Mouse (Mus musculus) splenic B cell, adult 2 months (primary cell): ENCODE measurements around the gene Asphd2.

Experiments
- DNase-seq: peaks from one replicate; pipeline ENCODE4 v3.0.0-alpha.2; 2011; ENCODE audit warnings: low read depth, low spot score
- H3K27me3 ChIP-seq: 2 replicates; pipeline ENCODE4 v1.6.1; 2012; ENCODE audit warnings: mild to moderate bottlenecking, low read length, moderate library complexity, mixed read lengths; ENCODE audit not compliant: control insufficient read depth, poor library complexity, insufficient read depth, severe bottlenecking
- H3K36me3 ChIP-seq: 2 replicates; pipeline ENCODE4 v1.6.1; 2012; ENCODE audit warnings: mild to moderate bottlenecking, low read length, moderate library complexity, mixed read lengths; ENCODE audit not compliant: control insufficient read depth, poor library complexity, insufficient read depth, severe bottlenecking

Asphd2 gene

DNA sequence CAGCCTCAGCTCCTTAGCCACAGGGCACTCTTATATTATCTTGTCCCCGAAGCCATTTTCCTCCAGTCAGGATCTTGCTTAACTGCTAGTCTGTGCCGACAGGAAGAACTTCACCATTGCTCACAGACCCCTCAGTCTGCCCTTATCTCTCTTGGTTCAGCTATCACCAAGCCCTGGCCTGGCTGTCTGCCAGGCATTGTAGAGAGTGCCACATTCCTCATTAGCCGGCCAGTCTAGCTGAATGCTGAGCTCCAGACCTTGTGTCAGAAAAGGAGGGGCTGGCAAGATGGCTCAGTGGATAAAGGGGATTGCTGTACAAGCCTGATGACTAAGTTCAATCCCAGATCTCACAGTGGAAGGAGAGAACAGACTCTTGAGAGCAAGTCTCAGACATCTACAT lies 11.4 kb upstream of the Asphd2 start:
- no peak for DNase-seq
- Histone ChIP-seq H3K27me3 (no peaks in the 10 kb centered on the region), H3K36me3 (no peaks in the 10 kb centered on the region)

DNA sequence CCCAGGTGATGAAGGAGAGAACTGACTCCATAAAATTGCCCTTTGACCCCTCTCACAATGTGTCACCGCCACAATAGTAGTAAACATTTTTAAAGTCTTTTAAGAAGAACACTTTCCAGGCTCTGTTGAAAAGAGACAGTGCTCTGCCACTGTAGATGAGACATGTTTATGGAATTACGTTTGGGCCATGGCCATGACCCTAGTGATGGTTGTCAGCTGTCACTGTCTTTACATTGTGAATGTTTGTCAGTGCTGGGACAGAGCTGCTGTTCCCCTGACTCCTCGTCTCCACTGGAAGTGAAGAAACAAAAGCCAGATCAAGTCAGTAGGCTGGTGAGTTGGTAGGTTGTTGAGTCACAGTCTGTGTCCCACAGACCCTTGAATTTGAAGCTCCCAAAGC lies 7.8 kb upstream of the Asphd2 start:
- Histone ChIP-seq H3K27me3 (no peaks in the 10 kb centered on the region), H3K36me3 (no peaks in the 10 kb centered on the region)
- DNase-seq: no peak

DNA sequence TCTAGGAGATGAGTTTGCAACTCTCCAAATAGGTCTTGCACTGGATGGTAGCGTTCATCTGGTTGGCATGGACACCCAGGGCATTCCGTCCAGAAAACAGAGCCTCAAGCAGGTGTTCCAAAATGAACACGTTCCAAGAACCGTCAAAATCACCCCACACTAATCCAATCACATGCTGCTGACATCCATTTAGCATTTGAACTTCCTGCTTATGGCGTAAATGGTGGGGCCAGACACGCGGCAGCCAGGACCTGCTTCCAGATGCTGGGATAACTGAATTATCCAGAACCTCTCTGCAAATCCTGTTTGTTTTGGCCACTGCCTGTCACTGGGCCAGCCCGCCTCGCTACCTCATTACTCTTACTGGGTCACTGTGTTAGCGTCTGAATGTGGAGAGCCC lies 4.6 kb upstream of the Asphd2 start:
- no peak for DNase-seq

DNA sequence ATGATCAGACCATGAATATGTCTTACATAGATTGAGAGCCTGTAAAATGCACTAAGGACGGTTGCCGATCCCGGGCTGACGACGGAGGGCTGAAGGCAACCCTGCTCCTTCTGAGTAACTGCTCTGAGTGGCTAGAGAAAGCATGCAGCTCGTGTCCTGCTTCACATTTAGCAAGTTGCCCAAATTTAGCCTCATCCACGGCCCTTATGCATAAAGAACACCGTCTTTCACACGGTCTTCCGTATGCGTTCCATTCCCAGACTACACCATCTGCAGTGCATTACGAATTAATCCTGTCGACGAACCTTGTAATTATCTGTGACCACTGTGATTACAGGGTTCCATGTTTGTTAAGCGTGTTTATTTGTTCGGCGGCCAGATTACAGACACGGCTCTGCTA lies 1.4 kb upstream of the Asphd2 start:
- Histone ChIP-seq H3K27me3 (no peaks in the 10 kb centered on the region), H3K36me3 (no peaks in the 10 kb centered on the region)
- DNase-seq: no peak

More for the DNA sequence above, 4.6 kb upstream of the Asphd2 start:
- H3K36me3 ChIP-seq: no peaks in the 10 kb centered on the region
- no peaks in the 10 kb centered on the region for H3K27me3 ChIP-seq

DNA sequence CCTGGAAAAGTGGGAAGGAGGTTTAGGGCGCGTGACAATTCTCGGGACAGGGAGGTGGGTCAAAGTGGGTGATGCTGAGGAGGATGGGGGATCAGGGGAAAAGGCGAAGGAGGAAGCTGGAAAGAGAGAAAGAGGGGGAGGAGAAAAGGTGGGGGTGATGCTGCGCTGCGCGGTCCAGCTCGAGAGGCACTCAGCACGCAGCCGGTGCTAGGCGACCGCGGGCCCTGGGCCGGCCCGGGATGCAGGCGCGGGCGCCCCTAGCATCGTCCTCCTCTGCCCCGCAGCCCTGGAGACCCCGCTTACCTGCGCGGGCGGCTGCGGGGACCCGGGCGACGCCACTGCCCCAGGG lies 277 bp downstream of the Asphd2 start:
- no peaks in the 10 kb centered on the region for H3K27me3 ChIP-seq
- no peaks in the 10 kb centered on the region for H3K36me3 ChIP-seq
- DNase-seq: no peak

DNA sequence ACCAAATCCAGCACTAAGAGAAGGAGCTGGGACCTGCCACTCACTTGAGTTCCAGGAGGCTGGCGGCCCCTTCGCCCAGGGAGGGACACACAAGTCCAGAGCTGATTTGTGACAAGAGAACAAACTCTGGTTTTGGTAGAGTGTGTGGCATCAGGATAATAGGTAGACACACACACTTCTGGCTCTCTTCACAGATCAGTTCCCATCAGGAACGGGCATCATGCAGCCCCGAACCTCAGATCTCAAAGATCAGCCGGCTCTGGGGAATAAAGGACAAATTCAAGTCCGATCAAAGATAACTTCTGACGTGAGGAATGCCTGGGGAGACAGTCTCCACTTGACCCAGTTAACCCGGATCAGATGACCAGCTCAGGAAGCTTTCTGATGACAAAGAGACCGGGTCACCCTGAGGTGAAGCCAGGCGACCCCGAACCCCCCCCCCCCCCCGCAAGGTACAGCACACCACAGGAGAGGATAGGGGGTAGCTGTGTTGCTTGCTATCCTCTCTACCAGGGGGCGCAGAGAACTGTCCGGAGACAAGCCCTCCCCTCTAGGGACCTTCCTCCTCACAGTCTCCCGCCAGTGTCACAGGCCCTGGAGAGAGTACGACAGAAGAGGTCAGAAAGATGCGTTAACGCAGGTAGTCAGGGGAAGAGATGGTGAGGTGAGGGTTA lies 788 bp downstream of the Asphd2 start:
- no peaks in the 10 kb centered on the region for H3K36me3 ChIP-seq
- H3K27me3 ChIP-seq: no peaks in the 10 kb centered on the region
- DNase-seq: no peak

DNA sequence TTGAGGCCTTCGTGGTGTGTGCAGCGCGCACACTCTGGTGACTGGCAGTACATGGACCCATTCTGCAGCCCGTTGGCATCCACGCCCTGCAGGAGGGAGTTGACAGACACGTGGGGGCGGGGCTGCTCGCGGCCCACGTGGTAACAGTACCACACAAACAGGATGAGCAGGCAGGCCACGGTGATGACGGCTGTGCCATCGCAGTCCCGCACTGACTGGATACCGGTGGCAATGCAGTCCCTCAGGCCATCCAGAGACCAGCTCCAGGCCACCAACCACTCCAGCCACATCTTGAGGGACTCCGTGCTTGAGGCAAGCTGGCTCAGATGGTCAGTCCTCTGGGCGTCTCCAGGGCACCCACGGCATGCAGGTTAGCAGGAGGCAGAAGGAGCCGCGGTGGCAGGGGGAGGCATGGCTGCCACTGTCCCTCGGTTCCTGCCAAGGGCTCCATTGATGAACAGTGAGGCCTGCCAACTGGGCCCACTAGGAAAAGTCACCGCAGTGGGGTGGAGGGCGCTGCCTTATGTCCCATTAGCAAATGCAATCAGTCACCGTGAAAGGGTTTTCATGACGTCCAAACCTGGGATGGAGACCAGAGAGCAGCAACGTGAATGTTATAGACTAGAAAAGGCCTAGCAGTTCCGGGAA lies 2.9 kb downstream of the Asphd2 start:
- no peak for DNase-seq
- Histone ChIP-seq H3K36me3 (no peaks in the 10 kb centered on the region), H3K27me3 (no peaks in the 10 kb centered on the region)

DNA sequence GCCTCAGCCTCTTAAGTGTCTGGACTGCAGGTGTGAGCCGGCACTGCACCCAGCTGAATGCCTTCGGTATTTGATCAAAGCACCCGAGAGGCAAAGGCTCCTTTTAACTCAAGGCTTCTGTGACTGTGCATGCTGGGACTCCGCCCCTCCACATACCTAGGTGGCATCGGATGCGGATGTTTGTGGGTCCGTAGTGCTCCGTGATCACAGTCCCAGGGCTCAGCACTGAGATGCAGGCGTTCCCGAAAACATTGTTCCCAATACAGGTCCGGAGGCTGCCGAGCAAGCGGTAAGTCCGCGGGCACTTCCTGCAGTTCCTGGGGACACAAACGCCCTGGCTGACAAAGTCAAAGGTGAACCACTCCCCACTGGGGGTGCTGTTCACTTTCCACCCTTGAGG lies 3.7 kb downstream of the Asphd2 start:
- DNase-seq: no peak
- Histone ChIP-seq H3K36me3 (no peaks in the 10 kb centered on the region), H3K27me3 (no peaks in the 10 kb centered on the region)

DNA sequence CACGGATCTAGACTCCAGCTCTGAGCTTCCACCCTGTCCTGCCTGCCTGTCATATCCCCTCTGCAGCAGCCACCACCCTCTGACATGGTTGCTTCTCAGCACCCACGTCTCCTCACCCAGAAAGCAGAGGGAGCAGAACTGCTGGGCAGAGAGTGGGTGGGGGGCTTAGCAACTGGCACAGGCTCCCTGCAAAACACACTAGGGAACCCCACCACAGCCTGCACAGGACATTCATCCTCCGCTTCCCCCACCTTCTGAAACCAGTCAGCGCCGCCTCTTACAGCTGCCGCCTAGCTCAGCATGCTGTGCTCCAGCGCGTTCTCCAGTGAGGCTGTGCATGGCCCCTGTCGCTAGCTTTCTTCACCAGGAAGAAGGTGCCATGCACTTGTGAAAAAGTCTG lies 5.3 kb downstream of the Asphd2 start:
- DNase-seq: no peak
- H3K36me3 ChIP-seq: no peaks in the 10 kb centered on the region
- H3K27me3 ChIP-seq: no peaks in the 10 kb centered on the region

DNA sequence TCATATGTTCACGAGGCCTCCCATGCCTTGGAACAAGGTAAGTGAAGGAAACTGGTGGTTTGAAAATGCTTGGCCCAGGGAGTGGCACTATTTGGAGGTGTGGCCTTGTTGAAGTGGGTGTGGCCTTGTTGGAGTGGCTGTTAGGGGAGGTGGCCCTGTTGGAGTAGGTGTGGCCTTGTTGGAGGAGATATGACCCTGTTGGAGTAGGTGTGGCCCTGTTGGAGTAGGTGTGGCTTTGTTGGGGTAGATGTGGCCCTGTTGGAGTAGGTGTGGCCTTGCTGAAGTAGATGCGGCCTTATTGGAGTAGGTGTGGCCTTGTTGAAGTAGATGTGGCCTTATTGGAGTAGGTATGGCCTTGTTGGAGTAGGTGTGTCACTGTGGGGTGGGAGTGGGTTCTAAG lies 8.7 kb downstream of the Asphd2 start:
- Histone ChIP-seq H3K36me3 (no peaks in the 10 kb centered on the region), H3K27me3 (no peaks in the 10 kb centered on the region)
- DNase-seq: peak; percentile 15

DNA sequence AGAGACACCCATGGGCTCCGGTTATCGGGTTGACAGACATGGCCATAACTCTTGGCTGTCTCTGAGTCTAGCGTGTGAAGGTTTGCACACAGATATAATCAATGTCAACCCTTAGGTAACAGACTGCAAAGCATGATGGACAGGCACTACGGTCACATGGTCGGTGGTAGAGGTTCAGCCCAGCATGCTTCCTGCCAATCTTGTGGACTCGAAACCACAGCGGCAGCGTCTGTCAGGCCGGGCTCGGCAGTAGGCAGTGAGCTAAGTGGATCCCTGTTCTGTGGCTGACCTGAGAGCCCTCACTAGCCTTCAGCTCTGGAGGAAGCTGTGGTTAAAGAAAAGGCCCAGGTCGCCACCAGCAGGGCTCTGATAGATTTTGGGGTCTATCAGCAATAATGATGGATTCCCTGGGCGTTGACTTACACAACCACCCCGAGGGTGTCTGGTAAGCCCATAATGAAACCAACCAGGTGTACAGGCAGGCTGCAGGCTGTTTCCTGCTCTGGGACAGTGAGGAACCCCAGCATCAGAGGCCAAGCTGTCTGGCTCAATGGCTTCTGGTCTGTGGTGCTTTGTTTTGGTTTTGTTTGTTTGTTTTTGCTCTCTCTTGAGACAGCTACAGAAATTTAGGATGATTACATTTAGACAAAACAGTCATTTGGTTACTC lies 9.7 kb downstream of the Asphd2 start:
- no peaks in the 10 kb centered on the region for H3K36me3 ChIP-seq
- no peaks in the 10 kb centered on the region for H3K27me3 ChIP-seq
- peak; percentile 60 for DNase-seq

DNA sequence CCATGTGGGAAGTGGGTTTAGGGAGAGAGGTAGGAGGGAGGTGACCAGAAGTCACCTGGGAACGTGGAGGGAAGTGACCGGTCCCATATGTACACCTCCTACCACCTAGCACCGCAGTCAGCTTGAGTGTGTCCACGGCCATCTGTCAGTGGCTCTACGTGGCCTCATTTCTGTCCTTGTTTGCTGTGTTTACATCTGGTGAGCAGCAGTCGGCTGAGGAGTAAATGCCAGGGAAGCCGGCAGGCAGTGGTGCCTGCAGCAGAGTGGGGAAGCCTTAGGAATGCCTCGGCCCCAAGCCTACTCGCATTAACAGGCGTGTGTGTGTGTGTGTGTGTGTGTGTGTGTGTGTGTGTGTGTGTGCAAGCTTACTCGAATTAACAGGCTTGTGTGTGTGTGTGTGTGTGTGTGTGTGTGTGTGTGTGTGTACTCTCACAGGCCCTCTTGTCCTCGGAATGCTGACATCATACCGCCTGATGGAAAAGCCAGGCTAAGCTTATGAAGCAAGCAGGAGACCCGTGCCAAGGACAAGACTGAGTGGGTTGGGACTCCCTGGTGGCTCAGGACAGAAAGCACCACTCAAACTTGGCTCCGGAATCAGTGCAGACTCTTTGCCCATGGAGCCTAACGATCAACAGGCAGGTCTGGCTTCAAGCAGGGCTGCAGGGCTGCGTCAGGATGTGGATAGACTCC lies 11.9 kb downstream of the Asphd2 start:
- DNase-seq: no peak
- H3K36me3 ChIP-seq: no peaks in the 10 kb centered on the region; the same call in 1 of the 2 replicates
- no peaks in the 10 kb centered on the region for H3K27me3 ChIP-seq

DNA sequence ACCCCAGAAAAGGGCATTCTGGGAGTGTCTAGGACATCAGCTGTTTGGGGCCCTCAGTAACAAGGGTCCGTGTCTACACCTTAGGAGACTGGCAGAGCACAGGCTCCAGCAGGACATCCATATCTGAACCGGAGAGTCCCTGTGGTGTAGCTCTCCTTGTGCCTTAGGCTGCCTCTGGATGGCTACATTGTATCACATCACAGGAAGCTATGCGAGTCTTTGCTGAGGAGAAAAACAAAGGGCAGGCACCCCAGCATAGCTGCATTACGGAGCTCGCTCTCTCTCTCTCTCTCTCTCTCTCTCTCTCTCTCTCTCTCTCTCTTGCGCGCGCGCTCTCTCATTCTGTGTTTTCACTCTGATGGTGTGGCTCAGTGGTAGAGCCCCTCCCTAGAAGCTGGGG lies 12.6 kb downstream of the Asphd2 start:
- Histone ChIP-seq H3K36me3 (no peaks in the 10 kb centered on the region; the same call in 1 of the 2 replicates), H3K27me3 (no peaks in the 10 kb centered on the region)
- DNase-seq: no peak

DNA sequence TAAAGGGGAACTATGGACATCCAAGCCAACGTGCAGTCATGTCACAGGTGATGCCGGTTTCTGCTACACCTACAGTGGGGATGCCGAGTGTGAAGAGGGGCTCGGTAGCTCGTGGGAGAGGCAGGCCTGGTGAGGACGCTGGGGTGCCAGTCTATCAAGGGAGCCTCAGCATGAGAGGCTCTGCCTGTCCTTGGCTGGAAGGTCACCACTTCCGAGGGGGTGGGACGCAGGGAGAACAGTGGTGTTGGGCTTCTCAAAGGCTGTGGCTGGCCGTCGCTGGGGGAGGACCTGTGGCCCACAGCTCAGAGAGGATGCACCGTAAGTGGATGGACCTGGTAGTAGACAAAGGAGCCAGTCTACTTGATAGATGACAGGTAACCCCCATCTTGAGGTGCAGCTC lies 13.5 kb downstream of the Asphd2 start:
- H3K36me3 ChIP-seq: no peaks in the 10 kb centered on the region; the same call in 1 of the 2 replicates
- H3K27me3 ChIP-seq: no peaks in the 10 kb centered on the region
- no peak for DNase-seq

DNA sequence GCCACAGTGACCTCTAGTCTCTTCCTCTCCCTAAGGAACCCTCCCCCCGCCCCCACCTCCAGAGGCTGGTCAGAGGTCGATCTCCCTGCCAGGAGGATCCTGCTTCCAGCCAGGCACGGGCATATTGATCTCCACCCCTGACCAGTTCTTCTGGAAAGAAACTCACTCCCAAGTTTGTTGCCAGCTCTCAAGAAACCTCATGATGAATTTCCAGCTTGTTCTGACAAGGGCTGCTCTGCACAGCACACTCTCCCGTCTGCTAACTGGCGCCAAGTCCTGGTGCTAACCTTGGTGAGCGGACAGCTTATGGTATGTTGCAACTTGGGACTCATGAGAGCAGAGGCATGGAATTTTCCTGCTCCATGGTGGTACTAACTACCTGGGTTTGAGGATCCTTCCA lies 15.9 kb downstream of the Asphd2 start:
- Histone ChIP-seq H3K36me3 (no peaks in the 10 kb centered on the region; the same call in 1 of the 2 replicates), H3K27me3 (no peaks in the 10 kb centered on the region)
- no peak for DNase-seq
